Mouse (Mus musculus): Measurements from ENCODE around the gene Amigo3.
A peak's percentile ranks its signal among the peaks of the same experiment; 100 is the strongest.
"Not testable (repeated sequence)": the region's sequence is repeated elsewhere in the genome, so short reads cannot be mapped to it uniquely, and the experiment has no call there.

Gene Amigo3

DNA sequence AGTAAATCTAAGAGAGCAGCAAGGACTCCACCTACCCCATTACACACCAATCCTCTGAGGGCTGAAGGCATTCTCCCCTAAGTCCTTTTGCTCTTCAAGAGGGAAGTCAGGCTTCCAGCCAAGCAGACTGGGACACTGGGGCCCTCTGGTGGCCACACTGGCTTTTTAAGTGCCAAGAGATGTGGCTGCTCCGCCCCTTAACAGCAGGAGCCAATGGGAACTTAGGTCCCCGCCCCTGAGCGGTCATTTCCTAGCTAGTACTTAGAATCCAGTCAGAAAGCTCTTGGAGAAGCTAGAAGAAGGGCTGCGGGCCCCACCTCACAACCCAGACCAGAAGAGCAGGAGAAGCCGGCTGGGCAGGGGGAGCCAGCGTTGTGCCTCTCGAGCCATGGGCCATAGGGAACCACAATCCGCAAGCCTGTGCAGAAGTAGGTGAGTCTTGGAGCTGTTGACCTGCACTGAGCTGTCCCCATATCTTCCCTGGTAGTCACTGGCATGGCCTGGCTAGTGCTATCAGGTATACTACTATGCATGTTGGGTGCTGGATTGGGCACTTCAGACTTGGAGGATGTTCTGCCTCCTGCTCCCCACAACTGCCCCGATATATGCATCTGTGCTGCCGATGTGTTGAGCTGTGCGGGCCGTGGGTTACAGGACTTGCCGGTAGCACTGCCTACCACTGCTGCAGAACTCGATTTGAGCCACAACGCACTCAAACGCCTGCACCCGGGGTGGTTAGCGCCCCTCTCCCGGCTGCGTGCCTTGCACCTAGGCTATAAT lies at the start of gene Amigo3:
TSS of gene Amigo3 (plus strand) at position 275 of the 780 bp plus-strand sequence.
- peak; percentile 97 to 100 for DNase-seq

- DNase-seq: no peak
Measured at GRCm38 (mm10) chr9:108003531-108003890, 49.4 kb upstream of the Amigo3 start.

GRCm38 (mm10) chr9:108008041-108008440 lies 44.9 kb upstream of the Amigo3 start:
- DNase-seq: no peak

- DNase-seq: no peak
Measured at GRCm38 (mm10) chr9:108010385-108010784, 42.6 kb upstream of the Amigo3 start.

GRCm38 (mm10) chr9:108013577-108013976 lies 39.4 kb upstream of the Amigo3 start:
- not testable (repeated sequence) for DNase-seq

GRCm38 (mm10) chr9:108017127-108017526 lies 35.8 kb upstream of the Amigo3 start:
- no peak for DNase-seq

- DNase-seq: no peak
Measured at GRCm38 (mm10) chr9:108020741-108021140, 32.2 kb upstream of the Amigo3 start.

GRCm38 (mm10) chr9:108023216-108023615 lies 29.7 kb upstream of the Amigo3 start:
- DNase-seq: no peak

DNA sequence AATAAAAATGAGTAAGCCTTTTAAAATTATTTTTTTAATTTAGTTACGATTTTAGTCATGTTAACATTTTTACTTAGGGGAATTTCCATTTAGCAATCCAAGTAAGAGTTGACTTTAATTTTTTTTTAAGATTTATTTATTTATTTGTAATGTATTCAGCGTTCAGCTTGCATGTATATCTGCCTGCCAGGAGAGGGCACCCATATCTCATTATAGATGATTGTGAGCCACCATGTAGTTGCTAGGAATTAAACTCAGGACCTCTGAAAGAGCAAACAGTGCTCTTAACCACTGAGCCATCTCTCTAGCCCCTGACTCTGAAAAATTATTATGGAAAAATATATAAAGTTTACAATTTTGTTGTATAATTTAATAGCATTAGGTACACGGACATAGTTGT lies 26.4 kb upstream of the Amigo3 start:
- DNase-seq: no peak

DNA sequence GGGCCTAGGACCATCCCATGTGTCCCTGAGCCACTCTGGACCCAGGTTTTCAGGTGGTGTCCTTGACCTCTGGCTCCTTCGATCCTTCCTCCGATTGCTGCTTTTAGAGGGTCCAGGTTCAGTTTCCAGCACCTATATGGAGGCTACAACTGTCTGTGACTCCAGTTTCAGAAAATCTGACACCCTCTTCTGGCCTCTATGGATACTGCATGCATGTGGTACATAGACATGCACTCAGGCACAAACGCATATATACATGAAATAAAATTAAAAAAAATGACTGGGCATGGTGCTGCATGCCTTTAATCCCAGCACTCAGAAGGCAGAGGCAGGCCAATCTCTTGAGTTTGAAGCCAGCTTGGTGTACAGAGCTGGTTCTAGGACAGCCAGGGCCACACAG lies 25.1 kb upstream of the Amigo3 start:
- no peak for DNase-seq

GRCm38 (mm10) chr9:108032126-108032525 lies 20.8 kb upstream of the Amigo3 start:
- no peak for DNase-seq

GRCm38 (mm10) chr9:108035331-108036156 lies 17.4 kb upstream of the Amigo3 start:
- DNase-seq: no peak

DNA sequence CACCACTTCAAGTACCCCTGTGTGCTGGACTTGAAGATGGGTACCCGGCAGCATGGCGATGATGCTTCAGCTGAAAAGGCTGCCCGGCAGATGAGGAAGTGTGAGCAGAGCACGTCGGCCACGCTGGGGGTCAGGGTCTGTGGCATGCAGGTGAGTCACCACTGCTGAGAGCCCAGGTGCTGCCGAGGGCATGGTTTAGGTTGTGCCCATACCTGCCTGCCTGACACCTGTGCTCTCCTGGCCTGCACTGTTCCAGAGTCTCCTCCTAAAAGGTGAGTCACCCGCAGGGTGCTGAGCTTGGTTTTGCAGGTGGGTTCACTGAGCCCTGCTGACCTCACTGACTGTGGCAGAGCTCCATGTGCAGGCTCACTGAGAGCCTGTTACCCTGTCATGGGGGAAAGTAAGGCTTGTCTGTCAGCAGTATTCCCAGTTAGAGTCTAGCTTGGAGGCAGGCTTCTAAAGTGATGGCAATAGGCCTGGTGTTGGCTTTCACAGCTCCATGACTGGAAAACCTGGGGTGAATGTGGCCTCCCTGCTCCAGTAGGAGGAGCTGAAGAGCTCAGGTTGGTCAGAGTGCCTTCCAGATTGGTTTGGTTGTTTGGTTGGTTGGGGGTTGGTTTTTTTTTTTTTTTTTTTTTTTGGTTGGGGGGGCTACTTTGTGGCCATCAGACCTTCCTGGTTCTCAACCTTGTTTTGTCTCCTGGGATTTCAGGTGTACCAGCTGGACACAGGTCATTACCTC lies 8.0 kb upstream of the Amigo3 start:
- DNase-seq: no peak

GRCm38 (mm10) chr9:108046582-108046981 lies 6.4 kb upstream of the Amigo3 start:
- DNase-seq: no peak

- no peak for DNase-seq
Measured at GRCm38 (mm10) chr9:108047601-108048565, 5.1 kb upstream of the Amigo3 start.

- no peak for DNase-seq
Measured at GRCm38 (mm10) chr9:108048566-108048955, 4.4 kb upstream of the Amigo3 start.

- peak; percentile 97 for DNase-seq
Measured at GRCm38 (mm10) chr9:108049016-108049455, 3.9 kb upstream of the Amigo3 start, which contains the start of gene Gmppb. Gene Gmppb, plus strand, starts transcription at chr9:108049242.

- DNase-seq: no peak
Measured at GRCm38 (mm10) chr9:108049561-108050251, 3.3 kb upstream of the Amigo3 start.

GRCm38 (mm10) chr9:108051184-108051930 lies 1.6 kb upstream of the Amigo3 start:
- DNase-seq: no peak

- DNase-seq: no peak
Measured at GRCm38 (mm10) chr9:108051931-108052220, 1.1 kb upstream of the Amigo3 start.

DNA sequence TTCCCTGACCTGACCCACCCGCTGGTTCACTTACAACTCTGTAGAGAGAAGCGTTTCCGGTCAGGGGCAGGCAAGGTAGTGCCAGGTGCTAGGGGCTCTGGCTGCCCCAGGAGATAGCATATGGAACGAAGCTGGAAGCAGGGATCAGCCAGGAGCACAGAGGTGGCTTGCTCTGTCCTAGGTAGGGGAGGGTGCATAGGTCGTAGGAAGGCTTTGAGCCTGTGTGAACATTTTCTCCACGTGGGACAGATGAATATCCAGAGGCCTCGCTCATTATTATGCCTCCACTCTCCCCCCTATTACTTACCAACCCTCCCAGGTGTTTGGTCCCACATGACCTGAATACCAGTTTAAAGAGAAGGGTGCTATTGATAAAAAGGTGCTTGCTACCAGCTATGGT lies 548 bp upstream of the Amigo3 start:
- no peak for DNase-seq

Measured in kidney, adult 8-10 months (tissue).